Mouse (Mus musculus): ENCODE results near the gene Cpne7. TPM values are rescaled to one million over a fixed set of nuclear protein-coding genes. Genes with fewer than 3 reads are reported as not detected.
"Not testable (repeated sequence)": the region's sequence is repeated elsewhere in the genome, so short reads cannot be mapped to it uniquely, and the experiment has no call there.

Gene Cpne7
- polyA plus RNA-seq, 1 experiment from 2014 or later: 1.4 TPM

- H3K27ac ChIP-seq (replicated peaks): no peak overlapping the region
- WGBS: 89% methylated on average over 11 of the region's 11 CpGs
- ATAC-seq (ENCODE audit: low FRiP score, low TSS enrichment): no peak
- no peak for DNase-seq (ENCODE audit: low spot score)
- no peak overlapping the region for H3K9ac ChIP-seq (ENCODE audit: low read length)
- H3K4me3 ChIP-seq (ENCODE audit: low read depth, low read length): no peak overlapping the region
- H3K27me3 ChIP-seq (ENCODE audit: control insufficient read depth, insufficient read depth, low read length): no peaks in the 10 kb centered on the region
- H3K4me2 ChIP-seq (replicated peaks; ENCODE audit: low read depth): no peak overlapping the region
- no peaks in the 10 kb centered on the region for H3K9me3 ChIP-seq (ENCODE audit: control insufficient read depth, low read length)
- TF ChIP-seq EP300 (optimal IDR thresholded peaks at IDR 0.05) (no peak), CTCF (IDR thresholded peaks at IDR 0.05; ENCODE audit: low read depth) (no peak)
- 0 out of 2 replicates have a peak, but pooled peaks cover 2% of the 10 kb centered on the region for H3K4me1 ChIP-seq (replicated peaks; ENCODE audit: control insufficient read depth, insufficient read depth)
- H3K36me3 ChIP-seq (ENCODE audit: control insufficient read depth, insufficient read depth, low read length): peaks cover 20% of the 10 kb centered on the region
These were observed 20.0 kb upstream of the Cpne7 start for GRCm38 (mm10) chr8:123097216-123097615.

GRCm38 (mm10) chr8:123097786-123098584, 19.2 kb upstream of the Cpne7 start:
- no peak overlapping the region for H3K4me3 ChIP-seq (ENCODE audit: low read depth, low read length)
- H3K36me3 ChIP-seq (ENCODE audit: control insufficient read depth, insufficient read depth, low read length): peaks cover 20% of the 10 kb centered on the region
- 74% methylated on average over 12 of the region's 12 CpGs for WGBS
- no peak for DNase-seq (ENCODE audit: low spot score)
- H3K4me2 ChIP-seq (replicated peaks; ENCODE audit: low read depth): no peak overlapping the region
- no peak overlapping the region for H3K27ac ChIP-seq (replicated peaks)
- H3K4me1 ChIP-seq (replicated peaks; ENCODE audit: control insufficient read depth, insufficient read depth): 0 out of 2 replicates have a peak, but pooled peaks cover 2% of the 10 kb centered on the region
- no peak for ATAC-seq (ENCODE audit: low FRiP score, low TSS enrichment)
- no peak overlapping the region for H3K9ac ChIP-seq (ENCODE audit: low read length)
- peak; percentile 34 for TF ChIP-seq CTCF (IDR thresholded peaks at IDR 0.05; ENCODE audit: low read depth)
- TF ChIP-seq EP300 (optimal IDR thresholded peaks at IDR 0.05): no peak
- H3K9me3 ChIP-seq (ENCODE audit: control insufficient read depth, low read length): no peaks in the 10 kb centered on the region
- no peaks in the 10 kb centered on the region for H3K27me3 ChIP-seq (ENCODE audit: control insufficient read depth, insufficient read depth, low read length)

GRCm38 (mm10) chr8:123100288-123100687, 16.9 kb upstream of the Cpne7 start:
- Histone ChIP-seq H3K27ac (replicated peaks) (peak overlapping the region; percentile 63), H3K36me3 (ENCODE audit: control insufficient read depth, insufficient read depth, low read length) (peaks cover 15% of the 10 kb centered on the region), H3K4me2 (replicated peaks; ENCODE audit: low read depth) (no peak overlapping the region), H3K4me3 (ENCODE audit: low read depth, low read length) (no peak overlapping the region), H3K4me1 (replicated peaks; ENCODE audit: control insufficient read depth, insufficient read depth) (0 out of 2 replicates have a peak, but pooled peaks cover 6% of the 10 kb centered on the region), H3K27me3 (ENCODE audit: control insufficient read depth, insufficient read depth, low read length) (no peaks in the 10 kb centered on the region), H3K9ac (ENCODE audit: low read length) (no peak overlapping the region), H3K9me3 (ENCODE audit: control insufficient read depth, low read length) (no peaks in the 10 kb centered on the region)
- WGBS: 49% methylated on average over 8 of the region's 8 CpGs
- ATAC-seq (ENCODE audit: low FRiP score, low TSS enrichment) (peak; percentile 62), DNase-seq (ENCODE audit: low spot score) (peak; percentile 43)
- TF ChIP-seq EP300 (optimal IDR thresholded peaks at IDR 0.05) (peak; percentile 64), CTCF (IDR thresholded peaks at IDR 0.05; ENCODE audit: low read depth) (no peak)

- TF ChIP-seq EP300 (optimal IDR thresholded peaks at IDR 0.05) (no peak), CTCF (IDR thresholded peaks at IDR 0.05; ENCODE audit: low read depth) (peak; percentile 30; the same call in 1 of the 2 replicates)
- ATAC-seq (ENCODE audit: low FRiP score, low TSS enrichment) (no peak), DNase-seq (ENCODE audit: low spot score) (no peak)
- H3K4me3 ChIP-seq (ENCODE audit: low read depth, low read length): no peak overlapping the region
- no peak overlapping the region; the same call in 1 of the 2 replicates for H3K9ac ChIP-seq (ENCODE audit: low read length)
- 70% methylated on average over 4 of the region's 4 CpGs for WGBS
- H3K4me1 ChIP-seq (replicated peaks; ENCODE audit: control insufficient read depth, insufficient read depth): 0 out of 2 replicates have a peak, but pooled peaks cover 6% of the 10 kb centered on the region
- no peaks in the 10 kb centered on the region for H3K27me3 ChIP-seq (ENCODE audit: control insufficient read depth, insufficient read depth, low read length)
- H3K36me3 ChIP-seq (ENCODE audit: control insufficient read depth, insufficient read depth, low read length): peaks cover 15% of the 10 kb centered on the region
- peak overlapping the region; percentile 63; the same call in 1 of the 2 replicates for H3K27ac ChIP-seq (replicated peaks)
- no peak overlapping the region for H3K4me2 ChIP-seq (replicated peaks; ENCODE audit: low read depth)
- no peaks in the 10 kb centered on the region for H3K9me3 ChIP-seq (ENCODE audit: control insufficient read depth, low read length)
These were observed 15.9 kb upstream of the Cpne7 start for GRCm38 (mm10) chr8:123101244-123101643.

- H3K4me1 ChIP-seq (replicated peaks; ENCODE audit: control insufficient read depth, insufficient read depth): 0 out of 2 replicates have a peak, but pooled peaks cover 6% of the 10 kb centered on the region
- peaks cover 15% of the 10 kb centered on the region for H3K36me3 ChIP-seq (ENCODE audit: control insufficient read depth, insufficient read depth, low read length)
- peak; percentile 95 for ATAC-seq (ENCODE audit: low FRiP score, low TSS enrichment)
- no peaks in the 10 kb centered on the region for H3K27me3 ChIP-seq (ENCODE audit: control insufficient read depth, insufficient read depth, low read length)
- peak within 1 kb of the TSS; percentile 92 for H3K9ac ChIP-seq (ENCODE audit: low read length)
- peak within 1 kb of the TSS; percentile 76 for H3K4me2 ChIP-seq (replicated peaks; ENCODE audit: low read depth)
- WGBS: under 1% methylated on average over 48 of the region's 56 CpGs
- H3K9me3 ChIP-seq (ENCODE audit: control insufficient read depth, low read length): no peaks in the 10 kb centered on the region
- peak within 1 kb of the TSS; percentile 96 for H3K27ac ChIP-seq (replicated peaks)
- peak; percentile 97 for DNase-seq (ENCODE audit: low spot score)
- no peak for TF ChIP-seq CTCF (IDR thresholded peaks at IDR 0.05; ENCODE audit: low read depth)
- no peak for TF ChIP-seq EP300 (optimal IDR thresholded peaks at IDR 0.05)
- H3K4me3 ChIP-seq (ENCODE audit: low read depth, low read length): peak within 1 kb of the TSS; percentile 89
These were observed 15.2 kb upstream of the Cpne7 start, which contains the start of gene Rpl13 for GRCm38 (mm10) chr8:123101735-123102685. Gene Rpl13, plus strand, starts transcription at chr8:123102350.

- not testable (repeated sequence) for ATAC-seq (ENCODE audit: low FRiP score, low TSS enrichment); H3K4me1 ChIP-seq (replicated peaks; ENCODE audit: control insufficient read depth, insufficient read depth); H3K9me3 ChIP-seq (ENCODE audit: control insufficient read depth, low read length); H3K27me3 ChIP-seq (ENCODE audit: control insufficient read depth, insufficient read depth, low read length)
- H3K4me3 ChIP-seq (ENCODE audit: low read depth, low read length): peak overlapping the region; percentile 89
- peak; percentile 27 for DNase-seq (ENCODE audit: low spot score)
- H3K9ac ChIP-seq (ENCODE audit: low read length): peak overlapping the region; percentile 92
- peak overlapping the region; percentile 76 for H3K4me2 ChIP-seq (replicated peaks; ENCODE audit: low read depth)
- WGBS: 0% methylated on average over 25 of the region's 26 CpGs
- H3K27ac ChIP-seq (replicated peaks): peak overlapping the region; percentile 96
- peaks cover 15% of the 10 kb centered on the region for H3K36me3 ChIP-seq (ENCODE audit: control insufficient read depth, insufficient read depth, low read length)
These were observed 14.3 kb upstream of the Cpne7 start for GRCm38 (mm10) chr8:123102855-123103254.

Data from stomach, postnatal 0 days (tissue).